Mouse (Mus musculus) mesoderm, embryonic 11.5 days (tissue): Measurements from ENCODE around the gene Cacng7.
"Not testable (repeated sequence)": the region's sequence is repeated elsewhere in the genome, so short reads cannot be mapped to it uniquely, and the experiment has no call there.

ENCODE experiments used
- DNase-seq: peaks from one replicate; pipeline ENCODE4 v3.0.0-alpha.2; 2012; ENCODE audit warnings: low read depth, low spot score

The Cacng7 gene

DNA sequence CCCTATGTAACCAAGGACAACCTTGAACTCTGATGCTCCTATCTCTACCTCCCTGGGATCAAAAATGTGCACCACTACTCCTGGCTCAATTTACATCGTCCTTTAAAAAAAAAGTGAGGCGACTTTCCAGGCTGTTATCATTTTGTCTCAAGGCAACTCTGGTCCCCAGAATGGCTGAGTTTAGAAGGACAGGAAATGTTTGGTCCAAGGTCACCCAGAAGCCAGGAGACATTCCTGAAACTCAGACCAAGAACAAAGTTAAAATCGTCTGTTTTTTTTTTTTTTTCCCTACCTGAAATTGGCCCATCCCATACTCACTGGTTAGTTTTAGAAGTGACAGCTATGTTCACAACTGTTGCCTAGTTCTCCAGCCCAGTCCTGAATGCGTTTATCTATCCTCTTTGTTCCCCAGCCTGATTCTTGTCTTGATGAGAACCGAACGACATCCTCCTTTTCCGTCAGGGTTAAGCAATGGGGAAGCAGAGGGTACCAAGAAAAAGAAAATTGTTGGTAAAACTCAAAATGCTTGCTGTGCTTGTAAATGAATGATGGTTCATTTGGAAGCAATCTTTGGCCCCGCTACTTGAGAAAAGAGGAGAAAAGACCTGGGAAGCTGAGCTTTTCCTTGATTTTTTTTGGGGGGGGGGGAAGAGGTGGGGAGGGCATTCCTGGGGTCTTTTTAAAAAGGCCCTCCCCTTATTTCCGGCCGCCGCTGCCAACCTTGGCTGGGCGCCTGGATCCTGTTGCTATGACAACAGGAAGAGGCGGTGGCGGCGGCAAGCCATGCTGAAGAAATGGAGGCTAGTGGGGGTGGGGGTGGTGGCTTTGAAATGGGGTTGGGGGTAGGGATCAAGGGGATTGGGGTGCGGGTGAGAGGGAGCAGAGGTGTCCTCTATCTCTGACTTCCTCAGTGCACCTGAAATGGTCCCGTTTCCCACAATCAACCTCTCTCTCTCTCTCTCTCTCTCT lies 57.0 kb downstream of the Cacng7 start:
- DNase-seq = peak; percentile 63

DNA sequence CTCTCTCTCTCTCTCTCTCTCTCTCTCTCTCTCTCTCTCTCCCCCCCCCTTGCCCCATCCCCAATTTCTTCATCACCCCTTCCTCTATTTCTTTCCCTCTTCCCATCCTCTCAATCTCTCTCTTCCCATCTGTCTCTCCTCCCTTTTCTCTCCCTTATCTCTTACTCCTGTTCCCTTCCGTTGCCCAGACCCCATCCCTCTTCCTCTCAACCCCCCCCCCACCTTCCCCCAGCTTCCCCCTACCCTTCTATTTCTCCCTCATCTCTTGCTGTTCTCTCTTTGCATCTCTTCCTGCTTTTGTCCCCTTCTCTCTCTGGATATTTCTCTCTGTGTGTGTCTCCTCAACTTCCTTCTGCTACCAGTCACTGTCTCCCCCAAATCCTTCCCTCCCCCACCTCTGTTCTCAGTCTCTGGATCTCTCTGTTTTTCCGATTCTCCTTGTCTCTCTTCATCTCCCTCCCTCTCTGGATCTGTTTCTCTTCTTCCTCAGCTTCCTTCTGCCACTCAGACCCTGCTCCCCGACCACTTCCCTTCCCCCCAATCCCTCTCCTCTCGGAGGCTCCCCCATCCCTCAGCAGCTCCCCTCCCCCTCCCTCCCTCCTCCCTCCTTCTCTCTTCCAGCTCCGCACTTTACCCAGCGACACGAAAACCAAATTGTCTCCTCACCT lies 57.8 kb downstream of the Cacng7 start, which contains the start of gene Cacng8:
TSS of gene Cacng8 (plus strand) at position 271 of the 668 bp plus-strand sequence.
- DNase-seq = no peak

DNA sequence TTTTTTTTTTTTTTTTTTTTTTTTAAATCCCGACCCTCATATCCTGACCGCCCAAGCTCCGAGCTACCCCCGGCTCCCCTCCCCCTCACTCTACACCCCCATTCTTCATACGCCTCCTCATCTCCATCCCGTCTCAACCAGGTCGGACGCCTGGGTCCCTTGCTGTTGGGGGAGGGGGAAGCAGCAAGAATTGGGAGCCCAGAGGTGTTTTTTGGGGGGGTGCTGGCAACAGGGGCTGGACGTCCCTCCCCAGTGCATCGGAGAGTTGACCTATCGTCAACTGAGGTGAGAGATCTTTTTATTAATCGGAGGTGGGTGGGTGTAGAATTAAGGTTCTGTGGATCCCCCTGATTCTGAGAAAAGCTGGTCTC lies 58.3 kb downstream of the Cacng7 start:
- no peak for DNase-seq

DNA sequence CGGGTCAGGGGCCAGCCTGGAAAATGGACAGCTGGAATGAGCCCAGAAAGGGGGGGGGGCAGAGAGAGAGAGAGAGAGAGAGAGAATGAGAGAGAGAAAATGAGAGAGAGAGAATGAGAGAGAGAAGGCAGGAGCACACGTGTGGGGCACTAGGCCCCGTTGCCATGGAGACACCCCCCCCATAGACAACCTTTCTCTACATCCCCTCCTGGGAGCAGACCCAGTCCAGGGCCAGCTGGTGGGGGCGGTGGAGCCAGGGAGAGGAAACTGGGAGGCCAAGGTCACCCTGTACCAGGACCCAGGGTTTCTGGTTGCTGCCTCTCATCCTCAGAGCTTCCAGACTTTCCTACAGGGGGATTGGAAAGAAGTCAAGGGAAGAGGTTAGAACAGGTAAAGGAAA lies 59.1 kb downstream of the Cacng7 start:
- DNase-seq = peak; percentile 34

DNA sequence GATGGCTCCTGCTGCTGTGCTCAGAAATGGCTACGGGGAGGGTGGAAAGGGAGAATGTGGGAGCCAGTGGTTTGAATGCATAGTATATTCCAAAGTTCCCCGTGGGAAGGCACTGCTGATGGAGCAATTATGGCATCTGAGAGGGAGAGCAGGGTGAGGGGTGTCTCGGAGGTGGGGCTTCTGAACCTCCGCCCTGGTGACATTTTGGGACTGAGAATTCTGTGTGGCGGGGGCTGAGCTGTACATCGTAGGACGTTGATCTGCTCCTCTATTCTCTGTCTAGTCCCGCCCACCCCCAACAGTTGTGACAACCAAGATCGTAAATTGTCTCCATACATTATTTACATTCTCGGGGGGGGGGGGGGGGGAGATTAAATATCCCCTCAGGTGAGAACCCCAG lies 64.6 kb downstream of the Cacng7 start:
- no peak for DNase-seq

DNA sequence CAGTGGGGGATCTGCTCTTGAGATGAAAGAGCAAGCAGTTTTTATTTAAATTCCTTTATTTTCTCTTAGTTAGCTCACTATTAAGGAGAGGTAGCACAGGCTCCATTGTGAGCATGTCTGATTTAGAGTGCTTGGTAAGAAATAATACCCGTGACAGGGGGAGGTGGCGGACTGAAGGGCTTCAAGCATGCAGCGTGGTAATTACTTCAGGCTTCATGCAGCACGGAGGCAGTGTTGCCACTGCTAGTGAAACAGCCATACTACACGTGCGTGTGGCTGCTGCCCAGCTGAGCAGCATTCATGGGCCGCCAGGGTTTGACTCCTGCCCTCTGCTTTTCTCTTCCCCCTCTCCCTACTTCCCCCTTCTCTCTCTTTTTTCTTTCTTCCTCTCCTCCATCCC lies 65.0 kb downstream of the Cacng7 start:
- peak; percentile 42 for DNase-seq

DNA sequence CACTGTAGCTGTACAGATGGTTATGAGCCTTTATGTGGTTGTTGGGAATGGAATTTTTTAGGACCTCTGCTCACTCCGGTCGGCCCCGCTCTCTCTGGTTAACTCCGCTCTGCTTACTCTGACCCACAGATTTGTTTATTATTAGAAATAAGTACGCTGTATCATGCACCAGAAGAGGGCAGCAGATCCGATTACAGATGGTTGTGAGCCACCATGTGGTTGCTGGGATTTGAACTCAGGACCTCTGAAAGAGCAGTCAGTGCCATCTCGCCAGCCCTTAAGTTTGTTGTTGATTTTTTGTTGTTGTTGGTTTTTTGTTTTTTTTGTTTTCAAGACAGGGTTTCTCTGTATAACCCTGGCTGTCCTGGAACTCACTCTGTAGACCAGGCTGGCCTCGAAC lies 65.6 kb downstream of the Cacng7 start:
- DNase-seq = not testable (repeated sequence)

DNA sequence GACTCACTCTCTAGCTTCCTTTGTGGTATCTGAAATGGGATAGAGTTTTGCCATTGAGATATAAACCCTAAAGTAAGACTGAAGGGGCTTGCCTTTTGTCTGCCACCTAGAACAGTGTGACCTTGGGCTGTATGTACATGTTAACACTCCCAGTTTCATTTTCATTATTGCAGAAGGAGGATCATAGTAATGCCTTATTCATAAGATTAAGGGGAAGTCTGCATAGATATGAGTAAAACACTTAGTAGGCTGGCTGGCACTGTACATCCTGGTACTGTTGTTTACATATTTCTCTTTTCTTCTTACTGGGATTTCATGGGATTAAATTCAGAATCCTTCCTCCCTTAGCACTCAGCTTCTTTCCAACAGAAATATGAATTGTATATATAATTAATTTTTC lies 67.2 kb downstream of the Cacng7 start:
- DNase-seq = no peak

- no peak for DNase-seq
Measured at GRCm38 (mm10) chr7:3409729-3410520, 77.2 kb downstream of the Cacng7 start.

DNA sequence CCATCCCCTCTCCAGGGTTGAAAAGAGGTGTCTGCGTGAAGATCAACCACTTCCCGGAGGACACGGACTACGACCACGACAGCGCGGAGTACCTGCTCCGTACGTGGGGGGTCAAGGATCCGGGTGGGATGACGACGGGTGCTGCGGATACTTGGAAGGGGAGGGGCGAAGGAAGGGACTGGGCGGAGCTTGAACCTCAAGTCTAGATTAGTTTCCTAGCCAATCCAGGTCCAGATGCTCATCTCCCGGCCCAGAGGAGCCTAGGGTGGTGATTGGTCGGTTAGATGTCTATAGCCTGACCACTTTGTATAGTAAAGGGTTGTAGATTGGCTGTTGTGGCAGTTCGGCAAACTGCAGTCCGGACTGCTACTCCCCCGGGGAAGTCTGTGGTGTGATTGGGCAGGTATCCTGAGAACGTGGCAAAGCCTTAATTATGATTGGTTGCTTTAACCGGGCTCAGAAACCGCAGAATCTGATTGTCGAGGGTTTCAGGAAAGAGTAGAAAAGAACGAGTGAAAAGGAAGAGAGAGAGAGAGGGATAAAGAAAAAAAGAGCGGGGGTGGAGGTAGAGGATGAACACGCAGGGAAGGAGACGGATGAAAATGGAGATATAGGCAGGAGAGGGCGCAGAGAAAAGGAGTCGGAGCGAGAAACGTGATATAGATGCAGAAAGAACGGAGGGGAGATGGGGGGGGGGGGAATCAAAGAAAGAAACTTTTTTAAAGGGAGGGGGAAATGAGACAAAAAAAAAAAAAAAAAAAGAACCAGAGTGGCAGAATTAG lies 78.6 kb downstream of the Cacng7 start:
- DNase-seq = peak; percentile 86

DNA sequence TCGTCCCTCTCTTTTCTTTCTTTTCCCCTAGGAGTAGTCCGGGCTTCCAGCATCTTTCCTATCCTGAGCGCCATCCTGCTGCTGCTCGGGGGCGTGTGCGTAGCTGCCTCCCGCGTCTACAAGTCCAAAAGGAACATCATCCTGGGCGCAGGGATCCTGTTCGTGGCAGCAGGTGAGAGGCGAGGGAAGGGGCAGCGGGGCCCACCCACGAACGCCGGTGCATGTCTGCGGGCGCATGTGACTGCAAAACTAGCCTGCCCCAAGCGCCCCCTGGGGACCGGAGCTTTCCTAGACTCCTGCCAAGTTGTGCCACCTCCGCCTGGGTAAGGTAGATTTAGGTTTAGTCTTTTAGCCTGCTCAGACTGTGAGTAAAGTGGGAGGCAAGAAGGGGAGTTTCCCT lies 79.3 kb downstream of the Cacng7 start:
- DNase-seq = no peak

- DNase-seq = peak; percentile 26
Measured at GRCm38 (mm10) chr7:3414888-3415287, 82.1 kb downstream of the Cacng7 start.

DNA sequence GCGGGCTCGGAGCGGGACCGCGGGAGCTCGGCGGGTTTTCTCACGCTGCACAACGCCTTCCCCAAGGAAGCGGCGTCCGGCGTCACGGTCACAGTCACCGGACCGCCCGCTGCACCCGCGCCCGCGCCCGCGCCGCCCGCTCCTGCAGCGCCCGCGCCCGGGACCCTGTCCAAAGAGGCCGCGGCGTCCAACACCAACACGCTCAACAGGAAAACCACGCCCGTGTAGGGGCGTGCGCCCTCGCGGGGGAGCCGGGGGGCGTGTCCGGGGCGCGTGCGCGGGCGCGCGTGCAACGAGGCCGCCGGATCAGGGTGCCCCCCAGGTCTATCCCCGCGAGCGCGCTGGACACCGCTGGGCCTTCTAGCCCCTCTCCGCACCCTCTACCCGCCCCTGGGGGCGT lies 82.6 kb downstream of the Cacng7 start:
- DNase-seq = no peak
